Mouse (Mus musculus): ENCODE measurements around the gene Adgrd1. TPM values are rescaled to one million over a fixed set of nuclear protein-coding genes. Genes with fewer than 3 reads are reported as not detected.

Adgrd1 gene
- polyA plus RNA-seq, 1 experiment from 2014 or later, result 0.08 TPM

DNA sequence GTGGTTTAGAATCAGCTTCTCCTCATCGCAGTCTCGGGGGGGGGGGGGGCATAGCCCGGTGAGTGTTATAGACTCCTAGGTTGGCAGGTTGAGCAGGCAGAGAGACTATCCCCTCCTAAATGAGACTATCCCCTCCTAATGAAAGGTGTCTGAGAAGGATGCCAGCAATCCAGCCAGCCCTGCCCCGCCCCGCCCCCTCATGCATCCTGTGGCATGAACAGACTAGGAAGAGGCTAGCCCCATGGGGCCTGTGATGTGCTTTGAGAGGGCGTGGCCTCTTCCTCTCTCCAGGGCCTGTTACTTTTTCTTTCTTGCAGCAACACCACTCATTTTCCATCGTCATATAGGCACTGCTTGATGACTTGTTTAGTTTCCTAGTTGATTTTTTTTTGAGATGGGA lies 15.0 kb upstream of the Adgrd1 start:
- ATAC-seq (ENCODE audit: low read depth), result no peak
- no peak overlapping the region for H3K27ac ChIP-seq (ENCODE audit: low read depth, low read length)
- no peaks in the 10 kb centered on the region for H3K36me3 ChIP-seq (ENCODE audit: control insufficient read depth, insufficient read depth, low read length)
- H3K4me1 ChIP-seq (ENCODE audit: control insufficient read depth, insufficient read depth, low read length), result no peaks in the 10 kb centered on the region
- H3K4me3 ChIP-seq (ENCODE audit: low read depth, low read length), result no peak overlapping the region
- H3K4me2 ChIP-seq (ENCODE audit: low read depth, low read length), result no peak overlapping the region
- H3K9me3 ChIP-seq (ENCODE audit: control insufficient read depth, low read length), result no peaks in the 10 kb centered on the region
- H3K27me3 ChIP-seq (ENCODE audit: control insufficient read depth, insufficient read depth, low read length), result no peaks in the 10 kb centered on the region
- 84% methylated on average over 7 of the region's 7 CpGs for WGBS
- no peak overlapping the region for H3K9ac ChIP-seq (replicated peaks; ENCODE audit: low read depth, low read length)

DNA sequence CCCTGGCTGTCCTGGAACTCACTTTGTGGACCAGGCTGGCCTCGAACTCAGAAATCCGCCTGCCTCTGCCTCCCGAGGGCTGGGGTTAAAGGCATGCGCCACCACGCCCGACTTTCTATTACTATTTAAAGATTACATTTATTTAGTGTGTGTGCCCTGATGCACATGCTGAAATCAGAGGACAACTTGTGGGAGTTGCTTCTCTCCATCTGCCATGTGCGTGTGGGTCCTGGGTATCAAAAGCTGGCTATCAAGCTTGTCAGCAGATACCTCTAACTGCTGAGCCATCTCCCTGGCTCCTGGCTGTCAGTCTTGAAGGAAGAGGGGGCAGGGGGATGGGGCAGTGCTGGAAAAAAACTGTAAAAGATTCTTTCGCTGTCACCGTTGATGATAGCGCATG lies 11.4 kb upstream of the Adgrd1 start:
- Histone ChIP-seq H3K9me3 (ENCODE audit: control insufficient read depth, low read length) (no peaks in the 10 kb centered on the region), H3K4me2 (ENCODE audit: low read depth, low read length) (no peak overlapping the region), H3K4me1 (ENCODE audit: control insufficient read depth, insufficient read depth, low read length) (no peaks in the 10 kb centered on the region), H3K27ac (ENCODE audit: low read depth, low read length) (no peak overlapping the region), H3K9ac (replicated peaks; ENCODE audit: low read depth, low read length) (no peak overlapping the region), H3K4me3 (ENCODE audit: low read depth, low read length) (no peak overlapping the region), H3K27me3 (ENCODE audit: control insufficient read depth, insufficient read depth, low read length) (no peaks in the 10 kb centered on the region), H3K36me3 (ENCODE audit: control insufficient read depth, insufficient read depth, low read length) (no peaks in the 10 kb centered on the region)
- 92% methylated on average over 10 of the region's 10 CpGs for WGBS
- ATAC-seq (ENCODE audit: low read depth), result no peak

GRCm38 (mm10) chr5:129092345-129093065 lies 4.0 kb upstream of the Adgrd1 start:
- no peak overlapping the region for H3K9ac ChIP-seq (replicated peaks; ENCODE audit: low read depth, low read length)

GRCm38 (mm10) chr5:129093158-129093557 lies 3.4 kb upstream of the Adgrd1 start:
- WGBS, result 82% methylated on average over 4 of the region's 4 CpGs
- Histone ChIP-seq H3K9ac (replicated peaks; ENCODE audit: low read depth, low read length) (no peak overlapping the region), H3K36me3 (ENCODE audit: control insufficient read depth, insufficient read depth, low read length) (no peaks in the 10 kb centered on the region), H3K9me3 (ENCODE audit: control insufficient read depth, low read length) (no peaks in the 10 kb centered on the region), H3K27ac (ENCODE audit: low read depth, low read length) (no peak overlapping the region), H3K4me2 (ENCODE audit: low read depth, low read length) (no peak overlapping the region), H3K4me1 (ENCODE audit: control insufficient read depth, insufficient read depth, low read length) (no peaks in the 10 kb centered on the region), H3K4me3 (ENCODE audit: low read depth, low read length) (no peak overlapping the region), H3K27me3 (ENCODE audit: control insufficient read depth, insufficient read depth, low read length) (no peaks in the 10 kb centered on the region)
- no peak for ATAC-seq (ENCODE audit: low read depth)

More at GRCm38 (mm10) chr5:129092345-129093065, 4.0 kb upstream of the Adgrd1 start:
- H3K36me3 ChIP-seq (ENCODE audit: control insufficient read depth, insufficient read depth, low read length), result no peaks in the 10 kb centered on the region
- H3K4me3 ChIP-seq (ENCODE audit: low read depth, low read length), result no peak overlapping the region
- no peak for ATAC-seq (ENCODE audit: low read depth)
- no peak overlapping the region for H3K4me2 ChIP-seq (ENCODE audit: low read depth, low read length)
- no peak overlapping the region for H3K27ac ChIP-seq (ENCODE audit: low read depth, low read length)
- no peaks in the 10 kb centered on the region for H3K27me3 ChIP-seq (ENCODE audit: control insufficient read depth, insufficient read depth, low read length)
- no peaks in the 10 kb centered on the region for H3K4me1 ChIP-seq (ENCODE audit: control insufficient read depth, insufficient read depth, low read length)
- WGBS, result 71% methylated on average over 10 of the region's 10 CpGs
- H3K9me3 ChIP-seq (ENCODE audit: control insufficient read depth, low read length), result no peaks in the 10 kb centered on the region

GRCm38 (mm10) chr5:129094236-129094635 lies 2.3 kb upstream of the Adgrd1 start:
- ATAC-seq (ENCODE audit: low read depth), result no peak
- Histone ChIP-seq H3K9me3 (ENCODE audit: control insufficient read depth, low read length) (no peaks in the 10 kb centered on the region), H3K27ac (ENCODE audit: low read depth, low read length) (no peak overlapping the region), H3K27me3 (ENCODE audit: control insufficient read depth, insufficient read depth, low read length) (no peaks in the 10 kb centered on the region), H3K36me3 (ENCODE audit: control insufficient read depth, insufficient read depth, low read length) (no peaks in the 10 kb centered on the region), H3K4me3 (ENCODE audit: low read depth, low read length) (no peak overlapping the region), H3K9ac (replicated peaks; ENCODE audit: low read depth, low read length) (no peak overlapping the region), H3K4me1 (ENCODE audit: control insufficient read depth, insufficient read depth, low read length) (no peaks in the 10 kb centered on the region), H3K4me2 (ENCODE audit: low read depth, low read length) (no peak overlapping the region)
- WGBS, result 47% methylated on average over 5 of the region's 5 CpGs

- no peak overlapping the region for H3K9ac ChIP-seq (replicated peaks; ENCODE audit: low read depth, low read length)
- H3K27ac ChIP-seq (ENCODE audit: low read depth, low read length), result no peak overlapping the region
- no peaks in the 10 kb centered on the region for H3K9me3 ChIP-seq (ENCODE audit: control insufficient read depth, low read length)
- ATAC-seq (ENCODE audit: low read depth), result no peak
- 26% methylated on average over 4 of the region's 4 CpGs for WGBS
- H3K27me3 ChIP-seq (ENCODE audit: control insufficient read depth, insufficient read depth, low read length), result no peaks in the 10 kb centered on the region
- H3K4me2 ChIP-seq (ENCODE audit: low read depth, low read length), result no peak overlapping the region
- H3K36me3 ChIP-seq (ENCODE audit: control insufficient read depth, insufficient read depth, low read length), result no peaks in the 10 kb centered on the region
- H3K4me3 ChIP-seq (ENCODE audit: low read depth, low read length), result no peak overlapping the region
- no peaks in the 10 kb centered on the region for H3K4me1 ChIP-seq (ENCODE audit: control insufficient read depth, insufficient read depth, low read length)
Observed at GRCm38 (mm10) chr5:129104043-129104442, 7.5 kb downstream of the Adgrd1 start.

DNA sequence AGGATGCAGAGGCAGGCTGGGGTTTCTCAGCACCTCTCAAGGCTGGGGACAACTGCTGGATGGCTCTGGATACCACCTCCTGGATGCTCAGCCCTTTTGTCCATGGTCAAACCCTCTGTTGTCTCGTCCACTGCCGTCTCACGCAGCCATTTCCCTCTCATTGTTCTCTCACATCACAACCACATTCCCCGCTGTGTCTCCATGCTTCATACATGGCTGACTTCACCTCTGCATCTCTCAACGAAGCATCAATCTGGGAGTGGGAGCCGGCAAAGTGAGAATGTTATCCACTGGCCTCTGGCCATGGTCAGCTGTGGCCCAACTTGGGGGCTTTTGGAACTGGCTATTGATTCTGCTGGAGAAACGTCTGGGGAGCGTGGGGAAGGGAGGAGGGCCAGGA lies 15.2 kb downstream of the Adgrd1 start:
- no peak overlapping the region for H3K27ac ChIP-seq (ENCODE audit: low read depth, low read length)
- no peak overlapping the region for H3K9ac ChIP-seq (replicated peaks; ENCODE audit: low read depth, low read length)
- H3K27me3 ChIP-seq (ENCODE audit: control insufficient read depth, insufficient read depth, low read length), result no peaks in the 10 kb centered on the region
- H3K4me2 ChIP-seq (ENCODE audit: low read depth, low read length), result no peak overlapping the region
- 60% methylated on average over 8 of the region's 8 CpGs for whole genome bisulfite sequencing
- no peaks in the 10 kb centered on the region for H3K36me3 ChIP-seq (ENCODE audit: control insufficient read depth, insufficient read depth, low read length)
- no peak overlapping the region for H3K4me3 ChIP-seq (ENCODE audit: low read depth, low read length)
- no peaks in the 10 kb centered on the region for H3K9me3 ChIP-seq (ENCODE audit: control insufficient read depth, low read length)
- no peak for ATAC-seq (ENCODE audit: low read depth)
- H3K4me1 ChIP-seq (ENCODE audit: control insufficient read depth, insufficient read depth, low read length), result no peaks in the 10 kb centered on the region

DNA sequence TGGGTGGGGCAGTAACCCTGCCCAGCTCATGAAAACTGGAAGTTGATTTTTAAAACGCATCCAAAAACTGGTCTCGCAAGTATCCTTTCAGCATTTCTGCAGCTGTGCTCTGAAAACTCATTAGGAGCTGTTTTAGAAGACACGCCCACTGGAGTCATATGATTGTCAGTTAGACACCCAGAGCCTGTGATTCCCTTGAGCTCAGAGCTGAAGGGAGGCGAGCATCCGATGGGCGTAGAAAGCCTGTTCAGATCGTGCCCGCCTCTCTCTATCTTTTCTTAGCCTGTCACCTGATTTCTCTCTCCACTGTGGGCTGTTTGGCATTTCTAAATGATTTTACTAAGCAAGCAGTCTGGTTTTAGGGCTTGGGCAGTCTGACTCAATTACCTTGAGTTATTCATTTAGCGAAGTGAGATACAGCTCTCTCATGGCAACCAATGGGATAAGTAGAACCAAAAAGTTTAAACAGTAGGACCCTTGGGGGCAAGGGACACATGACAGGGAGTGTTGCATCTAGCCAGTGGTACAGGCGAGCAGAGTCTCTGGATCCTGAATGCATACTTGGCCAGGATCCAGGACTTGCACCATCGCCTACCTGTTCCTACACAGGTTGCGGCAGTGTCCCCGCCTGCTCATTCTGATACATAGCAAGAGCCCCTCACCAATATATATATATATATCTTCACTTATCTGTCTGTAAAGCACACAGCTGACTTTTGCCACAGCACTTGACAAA lies 17.4 kb downstream of the Adgrd1 start:
- H3K4me1 ChIP-seq (ENCODE audit: control insufficient read depth, insufficient read depth, low read length), result no peaks in the 10 kb centered on the region
- H3K9me3 ChIP-seq (ENCODE audit: control insufficient read depth, low read length), result no peaks in the 10 kb centered on the region
- no peak for ATAC-seq (ENCODE audit: low read depth)
- no peaks in the 10 kb centered on the region for H3K27me3 ChIP-seq (ENCODE audit: control insufficient read depth, insufficient read depth, low read length)
- 73% methylated on average over 13 of the region's 13 CpGs for WGBS
- no peak overlapping the region for H3K4me2 ChIP-seq (ENCODE audit: low read depth, low read length)
- no peak overlapping the region for H3K4me3 ChIP-seq (ENCODE audit: low read depth, low read length)
- H3K9ac ChIP-seq (replicated peaks; ENCODE audit: low read depth, low read length), result no peak overlapping the region
- no peaks in the 10 kb centered on the region for H3K36me3 ChIP-seq (ENCODE audit: control insufficient read depth, insufficient read depth, low read length)
- no peak overlapping the region for H3K27ac ChIP-seq (ENCODE audit: low read depth, low read length)

DNA sequence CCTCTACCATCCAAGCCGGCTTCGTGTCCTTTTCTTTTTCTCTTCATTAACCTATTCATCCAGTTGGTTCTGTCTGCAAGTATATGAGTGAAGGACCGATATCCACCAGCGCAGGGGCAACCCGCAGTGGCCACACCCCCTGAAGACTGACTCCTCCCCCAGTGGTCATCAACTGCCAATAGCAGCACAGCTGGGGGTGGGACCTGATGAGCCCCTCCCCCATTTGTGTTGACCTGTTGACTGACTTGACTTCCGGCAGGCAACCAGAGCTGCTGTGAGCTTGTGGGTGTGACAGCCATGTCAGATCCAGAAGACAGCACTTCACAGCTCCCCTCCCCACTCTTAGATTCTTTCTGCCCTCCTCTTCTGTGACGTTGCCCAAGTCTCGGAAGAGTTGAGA lies 19.7 kb downstream of the Adgrd1 start:
- H3K27ac ChIP-seq (ENCODE audit: low read depth, low read length), result no peak overlapping the region
- H3K4me1 ChIP-seq (ENCODE audit: control insufficient read depth, insufficient read depth, low read length), result no peaks in the 10 kb centered on the region
- no peak overlapping the region for H3K9ac ChIP-seq (replicated peaks; ENCODE audit: low read depth, low read length)
- H3K9me3 ChIP-seq (ENCODE audit: control insufficient read depth, low read length), result no peaks in the 10 kb centered on the region
- H3K4me3 ChIP-seq (ENCODE audit: low read depth, low read length), result no peak overlapping the region
- no peaks in the 10 kb centered on the region for H3K36me3 ChIP-seq (ENCODE audit: control insufficient read depth, insufficient read depth, low read length)
- no peak for ATAC-seq (ENCODE audit: low read depth)
- H3K27me3 ChIP-seq (ENCODE audit: control insufficient read depth, insufficient read depth, low read length), result no peaks in the 10 kb centered on the region
- H3K4me2 ChIP-seq (ENCODE audit: low read depth, low read length), result no peak overlapping the region
- 85% methylated on average over 8 of the region's 8 CpGs for WGBS

Data from neural tube, embryonic 14.5 days (tissue).